Mouse (Mus musculus) activated CD4-positive, CD25-positive, alpha-beta regulatory T cell, adult 4 months (primary cell): ENCODE data around the gene Fut2. TPM values are rescaled to one million over a fixed set of nuclear protein-coding genes. Genes with fewer than 3 reads are reported as not detected.

Experiments used
- polyA plus RNA-seq, 2 experiments: library from polyadenylated mRNA; unstranded; fragments of 100-300 nt; shearing (Covaris generic); gene quantifications; one replicate each; pipeline ENCODE4 v1.2.1; 2017

Fut2 gene
- polyA plus RNA-seq, 2 experiments from 2014 or later, result not detected

Other genes with a start within 250 kb of the Fut2 start
- gene Lhb, start 245.6 kb downstream of the Fut2 start, polyA plus RNA-seq, result not detected
- 1 to 10 TPM; 9.3 to 9.8 TPM for gene Gys1, start 231.6 kb downstream of the Fut2 start, polyA plus RNA-seq
- 10 to 100 TPM; 47.4 to 51.2 TPM for gene Ruvbl2, start 228.3 kb downstream of the Fut2 start, polyA plus RNA-seq
- 1,000 to 10,000 TPM; 1,527 to 1,850 TPM for gene Ftl1, start 206.5 kb downstream of the Fut2 start, polyA plus RNA-seq
- gene Bax, start 199.5 kb downstream of the Fut2 start, polyA plus RNA-seq, result 100 to 1,000 TPM in 1 of 2 experiments, 10 to 100 TPM in 1; 94.5 to 202 TPM
- under 1 TPM in 1 of 2 experiments, not detected in 1; 0.44 TPM for gene Tulp2, start 184.5 kb downstream of the Fut2 start, polyA plus RNA-seq
- gene Gm45808, start 179.6 kb downstream of the Fut2 start, polyA plus RNA-seq, result not detected
- 1 to 10 TPM in 1 of 2 experiments, under 1 TPM in 1; 0.61 to 1.3 TPM for gene Dhdh, start 177.6 kb downstream of the Fut2 start, polyA plus RNA-seq
- gene Nucb1, start 156.0 kb downstream of the Fut2 start, polyA plus RNA-seq, result 100 to 1,000 TPM; 103 to 130 TPM
- gene Ppp1r15a, start 140.1 kb downstream of the Fut2 start, polyA plus RNA-seq, result 10 to 100 TPM; 27.5 to 33.4 TPM
- gene Plekha4, start 140.1 kb downstream of the Fut2 start, polyA plus RNA-seq, result under 1 TPM in 1 of 2 experiments, not detected in 1; 0.79 TPM
- gene Hsd17b14, start 111.5 kb downstream of the Fut2 start, polyA plus RNA-seq, result not detected
- gene Bcat2, start 96.2 kb downstream of the Fut2 start, polyA plus RNA-seq, result 10 to 100 TPM; 40.9 to 56.9 TPM
- not detected for gene Fgf21, start 50.9 kb downstream of the Fut2 start, polyA plus RNA-seq
- gene Fut1, start 49.1 kb downstream of the Fut2 start, polyA plus RNA-seq, result not detected
- not detected for gene Izumo1, start 44.6 kb downstream of the Fut2 start, polyA plus RNA-seq
- gene Rasip1, start 38.9 kb downstream of the Fut2 start, polyA plus RNA-seq, result under 1 TPM in 1 of 2 experiments, not detected in 1; 0.50 TPM
- not detected for gene Mamstr, start 26.4 kb downstream of the Fut2 start, polyA plus RNA-seq
- not detected for gene Ntn5, start 17.6 kb upstream of the Fut2 start, polyA plus RNA-seq
- gene Sec1, start 28.0 kb upstream of the Fut2 start, polyA plus RNA-seq, result not detected
- under 1 TPM in 1 of 2 experiments, not detected in 1; 0.51 TPM for gene Car11, start 33.4 kb upstream of the Fut2 start, polyA plus RNA-seq
- gene Dbp, start 38.7 kb upstream of the Fut2 start, polyA plus RNA-seq, result 1 to 10 TPM; 5.2 to 8.5 TPM
- gene Rpl18, start 49.1 kb upstream of the Fut2 start, polyA plus RNA-seq, result 1,000 to 10,000 TPM; 2,566 to 2,766 TPM
- 10 to 100 TPM; 10.2 to 19.6 TPM for gene Sphk2, start 51.6 kb upstream of the Fut2 start, polyA plus RNA-seq
- gene Fam83e, start 54.8 kb upstream of the Fut2 start, polyA plus RNA-seq, result not detected
- not detected for gene Spaca4, start 59.4 kb upstream of the Fut2 start, polyA plus RNA-seq
- not detected for gene Lmtk3, start 117.3 kb upstream of the Fut2 start, polyA plus RNA-seq
- 1 to 10 TPM; 2.5 to 6.6 TPM for gene Sult2b1, start 118.3 kb upstream of the Fut2 start, polyA plus RNA-seq
- gene Cyth2, start 148.2 kb upstream of the Fut2 start, polyA plus RNA-seq, result 10 to 100 TPM; 13.0 to 14.4 TPM
- gene Kcnj14, start 158.4 kb upstream of the Fut2 start, polyA plus RNA-seq, result not detected
- gene Grwd1, start 164.6 kb upstream of the Fut2 start, polyA plus RNA-seq, result 10 to 100 TPM; 16.1 to 25.3 TPM
- gene Kdelr1, start 206.4 kb upstream of the Fut2 start, polyA plus RNA-seq, result 10 to 100 TPM; 23.4 to 38.5 TPM
- gene Grin2d, start 212.0 kb upstream of the Fut2 start, polyA plus RNA-seq, result not detected
- not detected for gene Syngr4, start 230.3 kb upstream of the Fut2 start, polyA plus RNA-seq
- gene Tmem143, start 230.5 kb upstream of the Fut2 start, polyA plus RNA-seq, result 1 to 10 TPM; 5.8 to 6.2 TPM